Mouse (Mus musculus) bone marrow, adult 2 months (tissue): ENCODE measurements around the gene Col25a1. TPM values are rescaled to one million over a fixed set of nuclear protein-coding genes. Genes with fewer than 3 reads are reported as not detected.

Experiments used
- H3K27ac ChIP-seq: fragments of 200-500 bp; 2 replicates; pipeline ENCODE4 v1.5.1; 2012; ENCODE audit warnings: low read depth, mild to moderate bottlenecking, control low read depth, inconsistent platforms, low read length; ENCODE audit not compliant: control insufficient read depth, poor library complexity, insufficient read depth
- H3K4me1 ChIP-seq: fragments of 200-500 bp; 2 replicates; pipeline ENCODE4 v1.6.1; 2011; ENCODE audit warnings: low read length; ENCODE audit not compliant: control insufficient read depth, insufficient read depth
- H3K4me3 ChIP-seq: fragments of 200-500 bp; replicated peaks from 2 replicates; pipeline ENCODE3; 2011; ENCODE audit warnings: mild to moderate bottlenecking, low read depth, low read length, control low read depth; ENCODE audit not compliant: control insufficient read depth
- CTCF ChIP-seq: fragments of 200-500 bp; IDR thresholded peaks from 2 replicates; pipeline ENCODE4 v1.5.1; 2011; ENCODE audit warnings: low read length, control low read depth; ENCODE audit not compliant: control insufficient read depth, insufficient read depth
- POLR2A ChIP-seq: fragments of 200-500 bp; IDR thresholded peaks from 2 replicates; pipeline ENCODE4 v1.6.1; 2011; ENCODE audit warnings: low read depth, mild to moderate bottlenecking, control low read depth, low read length, borderline replicate concordance; ENCODE audit not compliant: control insufficient read depth
- WGBS: fragments of 180-500 bp; shearing (Covaris S2); methylation state at CpG from one replicate; pipeline ENCODE4 v1.1.7; 2018; 5-methylcytosine and 5-hydroxymethylcytosine counted together
- polyA plus RNA-seq: library from polyadenylated mRNA; stranded (reverse); fragments of >200 nt; gene quantifications from 2 replicates; pipeline ENCODE4 v1.2.4, GENCODE M21; 2011; ENCODE audit warnings: low replicate concordance; ENCODE audit not compliant: missing spikeins, insufficient read depth, insufficient read length

Gene Col25a1
- polyA plus RNA-seq, 1 experiment: not detected

- 84% methylated on average over 16 of the region's 16 CpGs for whole genome bisulfite sequencing
- H3K4me3 ChIP-seq: no peak overlapping the region
- no peak overlapping the region for H3K27ac ChIP-seq
- no peaks in the 10 kb centered on the region for H3K4me1 ChIP-seq
- no peak for TF ChIP-seq CTCF
- TF ChIP-seq POLR2A: no peak
These were observed 437.2 kb downstream of the Col25a1 start for GRCm38 (mm10) chr3:130568331-130569095.

GRCm38 (mm10) chr3:130573243-130573642 lies 441.9 kb downstream of the Col25a1 start:
- no peak for TF ChIP-seq POLR2A
- no peak for TF ChIP-seq CTCF

DNA sequence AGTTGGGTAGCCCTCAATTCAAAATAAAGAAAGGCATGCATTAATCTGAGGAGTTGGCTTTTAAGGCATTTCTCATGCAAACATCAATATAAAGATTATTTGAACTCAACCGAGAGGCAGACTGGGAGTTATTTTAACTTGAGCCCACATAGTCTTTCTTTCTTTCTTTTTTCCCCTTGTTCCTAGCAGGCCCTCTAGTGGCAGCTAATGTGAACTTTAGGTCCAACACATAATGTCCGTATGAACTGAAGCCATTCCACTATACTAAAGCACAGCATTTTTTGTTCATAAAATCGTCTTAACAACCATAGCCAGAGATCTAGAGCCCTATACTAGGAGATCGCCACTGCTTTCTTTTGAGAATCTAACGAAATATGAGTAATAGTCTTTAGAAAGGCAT lies 443.4 kb downstream of the Col25a1 start:
- TF ChIP-seq CTCF (no peak), POLR2A (no peak)
- H3K27ac ChIP-seq: no peak overlapping the region
- H3K4me1 ChIP-seq: no peaks in the 10 kb centered on the region
- H3K4me3 ChIP-seq: no peak overlapping the region
- WGBS: 16% methylated on average over 5 of the region's 5 CpGs

More at GRCm38 (mm10) chr3:130573243-130573642, 441.9 kb downstream of the Col25a1 start:
- no peak overlapping the region for H3K27ac ChIP-seq
- 64% methylated on average over 5 of the region's 5 CpGs for WGBS
- no peaks in the 10 kb centered on the region for H3K4me1 ChIP-seq
- no peak overlapping the region for H3K4me3 ChIP-seq

- TF ChIP-seq POLR2A: no peak
- peak; percentile 62 for TF ChIP-seq CTCF
- Histone ChIP-seq H3K4me3 (no peak overlapping the region), H3K27ac (no peak overlapping the region), H3K4me1 (no peaks in the 10 kb centered on the region)
- 53% methylated on average over 6 of the region's 6 CpGs for WGBS
These were observed 445.4 kb downstream of the Col25a1 start for GRCm38 (mm10) chr3:130576683-130577082.

GRCm38 (mm10) chr3:130579501-130579900 lies 448.2 kb downstream of the Col25a1 start:
- no peak overlapping the region for H3K27ac ChIP-seq
- TF ChIP-seq CTCF (no peak), POLR2A (no peak)
- no peak overlapping the region for H3K4me3 ChIP-seq
- H3K4me1 ChIP-seq: no peaks in the 10 kb centered on the region
- 82% methylated on average over 17 of the region's 17 CpGs for WGBS

- Histone ChIP-seq H3K4me3 (no peak overlapping the region), H3K4me1 (no peaks in the 10 kb centered on the region), H3K27ac (no peak overlapping the region)
- no peak for TF ChIP-seq POLR2A
- TF ChIP-seq CTCF: no peak
- 64% methylated on average over 2 of the region's 2 CpGs for WGBS
These were observed 450.3 kb downstream of the Col25a1 start for GRCm38 (mm10) chr3:130581577-130581976.

GRCm38 (mm10) chr3:130582903-130583664 lies 451.8 kb downstream of the Col25a1 start:
- H3K4me3 ChIP-seq: no peak overlapping the region
- no peak overlapping the region for H3K27ac ChIP-seq
- no peaks in the 10 kb centered on the region for H3K4me1 ChIP-seq
- no peak for TF ChIP-seq POLR2A
- no peak for TF ChIP-seq CTCF
- 82% methylated on average over 13 of the region's 13 CpGs for WGBS

- Histone ChIP-seq H3K4me1 (no peaks in the 10 kb centered on the region), H3K27ac (no peak overlapping the region), H3K4me3 (no peak overlapping the region)
- TF ChIP-seq POLR2A (no peak), CTCF (no peak)
- WGBS: 82% methylated on average over 7 of the region's 7 CpGs
These were observed 452.7 kb downstream of the Col25a1 start for GRCm38 (mm10) chr3:130584007-130584406.
